Mouse (Mus musculus) MEL (cell line): ENCODE results near the gene Ggcx.

Experiments used
- CHD1 ChIP-seq: IDR thresholded peaks from 2 replicates; pipeline ENCODE4 v1.6.1; 2012; ENCODE audit warnings: low read depth, mild to moderate bottlenecking, inconsistent platforms, low read length, improper control_type of control experiment
- CTCF ChIP-seq, 3 experiments: IDR thresholded peaks in 2 of 3; conservative IDR thresholded peaks in 1 of 3; 2 replicates each; pipeline ENCODE4 v1.5.1; 2011 to 2012; ENCODE audit warnings: low read length in 3 of 3, low read depth in 2 of 3, mild to moderate bottlenecking in 2 of 3, improper control_type of control experiment in 1 of 3, inconsistent platforms in 1 of 3, mixed read lengths in 1 of 3, moderate library complexity in 1 of 3; ENCODE audit not compliant: control insufficient read depth in 1 of 3, insufficient read depth in 1 of 3, poor library complexity in 1 of 3, severe bottlenecking in 1 of 3
- E2F4 ChIP-seq: IDR thresholded peaks from 2 replicates; pipeline ENCODE4 v1.6.1; 2011; ENCODE audit warnings: low read depth, low read length, improper control_type of control experiment, borderline replicate concordance
- ELF1 ChIP-seq: IDR thresholded peaks from 2 replicates; pipeline ENCODE4 v1.6.1; 2014; ENCODE audit warnings: low read depth, mild to moderate bottlenecking, inconsistent platforms, low read length, improper control_type of control experiment, moderate library complexity
- EP300 ChIP-seq, 2 experiments: IDR thresholded peaks; 2 replicates each; pipeline ENCODE4 v1.6.1; 2011; ENCODE audit warnings: improper control_type of control experiment in 2 of 2, low read length in 2 of 2, low read depth in 1 of 2, mild to moderate bottlenecking in 1 of 2
- MYC ChIP-seq: IDR thresholded peaks from 2 replicates; pipeline ENCODE4 v1.6.1; 2011; ENCODE audit warnings: low read depth, mild to moderate bottlenecking, low read length, improper control_type of control experiment, moderate library complexity
- NRF1 ChIP-seq: IDR thresholded peaks from 2 replicates; pipeline ENCODE4 v1.6.1; 2014; ENCODE audit warnings: low read depth, mild to moderate bottlenecking, inconsistent platforms, low read length, improper control_type of control experiment, moderate library complexity; ENCODE audit not compliant: poor library complexity, insufficient read depth, severe bottlenecking
- POLR2A ChIP-seq, 2 experiments: IDR thresholded peaks; 2 replicates each; pipeline ENCODE4 v1.6.1; 2011 to 2012; ENCODE audit warnings: low read length in 2 of 2, mild to moderate bottlenecking in 2 of 2, control low read depth in 1 of 2, improper control_type of control experiment in 1 of 2, low read depth in 1 of 2, moderate library complexity in 1 of 2; ENCODE audit not compliant: control insufficient read depth in 1 of 2, insufficient read depth in 1 of 2, poor library complexity in 1 of 2
- TAL1 ChIP-seq: IDR thresholded peaks from 2 replicates; pipeline ENCODE4 v1.6.1; 2012; ENCODE audit warnings: mild to moderate bottlenecking, inconsistent platforms, low read length, moderate library complexity, mixed read lengths
- ZNF384 ChIP-seq: IDR thresholded peaks from 2 replicates; pipeline ENCODE4 v1.6.1; 2012; ENCODE audit warnings: low read depth, mild to moderate bottlenecking, inconsistent platforms, low read length, improper control_type of control experiment

DNA sequence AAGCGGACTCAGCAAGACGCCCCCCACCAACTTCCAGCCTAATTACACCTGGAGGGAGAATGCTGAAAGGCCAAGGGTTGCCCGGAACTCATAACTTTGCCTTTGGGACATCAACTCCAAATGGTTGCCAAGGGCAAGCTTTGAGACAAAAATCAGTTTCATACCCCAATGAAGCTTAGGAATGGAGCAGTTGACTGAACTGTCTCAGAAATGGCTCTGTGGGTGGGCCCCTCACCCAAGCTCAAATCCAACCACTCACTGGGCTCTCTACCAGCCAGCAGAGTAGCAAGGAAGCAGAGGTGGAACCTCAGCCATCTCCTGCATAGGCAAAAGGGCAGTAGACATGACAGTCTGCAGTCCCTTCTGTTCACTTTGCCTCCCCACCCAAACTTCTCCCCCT lies 26.3 kb upstream of the Ggcx start:
- TF ChIP-seq NRF1, result no peak
- no peak for TF ChIP-seq CTCF (IDR thresholded peaks at IDR 0.05 in 2 of 3, conservative IDR thresholded peaks at IDR 0.05 in 1 of 3; ENCODE audit: control insufficient read depth in 1 of 3, insufficient read depth in 1 of 3, low read depth in 2 of 3, low read length in 3 of 3, poor library complexity in 1 of 3, severe bottlenecking in 1 of 3)
- TF ChIP-seq POLR2A (IDR thresholded peaks at IDR 0.05; ENCODE audit: control insufficient read depth in 1 of 2, insufficient read depth in 1 of 2, low read depth in 1 of 2, low read length in 2 of 2, poor library complexity in 1 of 2), result no peak; a peak in 1 of 4 replicates
- no peak for TF ChIP-seq ZNF384
- no peak for TF ChIP-seq TAL1
- TF ChIP-seq EP300 (IDR thresholded peaks at IDR 0.05; ENCODE audit: low read depth in 1 of 2, low read length in 2 of 2), result no peak
- TF ChIP-seq CHD1, result no peak
- TF ChIP-seq E2F4, result no peak
- no peak for TF ChIP-seq MYC
- no peak for TF ChIP-seq ELF1
